27 mouse cellular contexts compared by ENCODE assay signal in the genomic region with DNA sequence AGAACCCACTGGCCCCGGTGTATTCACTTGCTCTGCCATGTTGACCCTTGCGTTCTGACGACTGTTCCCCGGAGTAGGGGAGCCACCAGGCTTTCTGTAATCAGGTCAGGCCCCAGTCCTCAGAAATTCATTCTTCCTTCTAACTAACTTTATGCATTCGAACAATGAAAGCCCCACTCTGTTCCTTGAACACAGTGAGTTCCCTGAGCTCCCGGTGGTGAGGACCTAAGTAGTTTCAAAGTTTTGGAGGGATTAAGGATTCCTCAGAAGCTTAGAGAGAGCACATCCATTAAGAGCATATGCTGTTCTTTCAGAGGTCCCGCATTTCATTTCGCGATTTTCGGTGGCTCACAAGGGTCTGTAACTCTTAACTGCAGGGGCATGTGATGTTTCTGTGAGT.
DNase-seq lines count a peak whose midpoint lies in the region; ATAC-seq lines count a peak whose summit lies in the region.
"Had no signal": no experiment of that assay in that cellular context is flagged by ENCODE, and none has a peak within 500 bp of the region (broad histone marks: within the 10 kb centered on the region; RNA-seq: fewer than 3 reads in every experiment).

No protein-coding gene starts in this region.

- H3K27me3 ChIP-seq in forebrain, embryonic 11.5 days (ENCODE audit: control insufficient read depth, insufficient read depth, low read length): no peaks in the 10 kb centered on the region
- no peaks in the 10 kb centered on the region for H3K27me3 ChIP-seq in forebrain, embryonic 15.5 days
- no peaks in the 10 kb centered on the region for H3K27me3 ChIP-seq in midbrain, embryonic 11.5 days (ENCODE audit: control insufficient read depth, insufficient read depth, low read length)
- no peaks in the 10 kb centered on the region for H3K27me3 ChIP-seq in midbrain, embryonic 14.5 days (ENCODE audit: control insufficient read depth, insufficient read depth, low read length)
- H3K27me3 ChIP-seq: CH12.LX; embryonic facial prominence, embryonic 13.5 days; embryonic facial prominence, embryonic 15.5 days; forebrain, embryonic 12.5 days; Patski had no signal

- WGBS in forebrain, embryonic 11.5 days: 19% methylated on average over 10 of the region's 10 CpGs
- WGBS in forebrain, embryonic 15.5 days: 14% methylated on average over 10 of the region's 10 CpGs
- WGBS in midbrain, embryonic 11.5 days: 17% methylated on average over 10 of the region's 10 CpGs
- 17% methylated on average over 10 of the region's 10 CpGs for WGBS in midbrain, embryonic 14.5 days

- no peak overlapping the region for H3K27ac ChIP-seq in forebrain, embryonic 11.5 days (ENCODE audit: low read depth, low read length)
- H3K27ac ChIP-seq in forebrain, embryonic 15.5 days (replicated peaks): no peak overlapping the region
- H3K27ac ChIP-seq in midbrain, embryonic 11.5 days (ENCODE audit: low read depth, low read length): no peak overlapping the region; the same call in 1 of the 2 replicates
- H3K27ac ChIP-seq in midbrain, embryonic 14.5 days (replicated peaks; ENCODE audit: low read depth, low read length): no peak overlapping the region
- H3K27ac ChIP-seq: embryonic facial prominence, embryonic 13.5 days; embryonic facial prominence, embryonic 15.5 days; forebrain, embryonic 12.5 days had no signal

- peak; percentile 30; the same call in 1 of the 2 replicates for ATAC-seq in forebrain, embryonic 11.5 days (replicated peaks; ENCODE audit: low FRiP score)
- no peak for ATAC-seq in forebrain, embryonic 15.5 days (replicated peaks)
- peak; percentile 50 for ATAC-seq in midbrain, embryonic 11.5 days (ENCODE audit: low FRiP score)
- no peak for ATAC-seq in midbrain, embryonic 14.5 days (ENCODE audit: low FRiP score, low TSS enrichment)
- ATAC-seq: activated CD4-positive, CD25-positive, alpha-beta regulatory T cell, adult 4 months; CD4-positive, CD25-positive, alpha-beta regulatory T cell, adult 4 months; forebrain, embryonic 14.5 days; Patski had no signal

- peak; percentile 4 for DNase-seq in embryo, embryonic 10 days (ENCODE audit: low spot score)
- no peak for DNase-seq in embryo, embryonic 10.5 days (ENCODE audit: low spot score)
- no peak for DNase-seq in forebrain, embryonic 11.5 days (ENCODE audit: low spot score)
- peak; percentile 85 for DNase-seq in midbrain, embryonic 11.5 days (ENCODE audit: low spot score, missing footprints)
- no peak for DNase-seq in midbrain, embryonic 14.5 days
- DNase-seq: adrenal gland, adult 8-10 months; adrenal gland, postnatal 14 days; adrenal gland, postnatal 36 days; B cell, adult 2 months; cerebellum, adult 11 months; cerebellum, adult 18-20 months; cerebellum, adult 8-10 months; cerebellum, adult 9-11 months; cerebellum, postnatal 14 days; cerebellum, postnatal 36 days; embryo, embryonic 11 days had no signal

- H3K4me1 ChIP-seq in forebrain, embryonic 11.5 days (replicated peaks; ENCODE audit: control insufficient read depth, insufficient read depth, low read length): no peaks in the 10 kb centered on the region
- no peaks in the 10 kb centered on the region for H3K4me1 ChIP-seq in forebrain, embryonic 15.5 days
- peaks cover 9% of the 10 kb centered on the region for H3K4me1 ChIP-seq in midbrain, embryonic 11.5 days (ENCODE audit: control insufficient read depth, insufficient read depth, low read length)
- H3K4me1 ChIP-seq in midbrain, embryonic 14.5 days (ENCODE audit: control insufficient read depth, insufficient read depth, low read length): no peaks in the 10 kb centered on the region
- H3K4me1 ChIP-seq: embryonic facial prominence, embryonic 13.5 days; embryonic facial prominence, embryonic 15.5 days had no signal

- no peak overlapping the region for H3K9ac ChIP-seq in forebrain, embryonic 11.5 days (ENCODE audit: low read length)
- H3K9ac ChIP-seq in forebrain, embryonic 15.5 days (replicated peaks): no peak overlapping the region
- no peak overlapping the region for H3K9ac ChIP-seq in midbrain, embryonic 11.5 days (ENCODE audit: low read length)
- no peak overlapping the region for H3K9ac ChIP-seq in midbrain, embryonic 14.5 days (replicated peaks; ENCODE audit: low read length)
- H3K9ac ChIP-seq: embryonic facial prominence, embryonic 13.5 days; embryonic facial prominence, embryonic 15.5 days; forebrain, embryonic 12.5 days had no signal

- no peaks in the 10 kb centered on the region for H3K36me3 ChIP-seq in forebrain, embryonic 11.5 days (ENCODE audit: control insufficient read depth, insufficient read depth, low read length)
- no peaks in the 10 kb centered on the region for H3K36me3 ChIP-seq in forebrain, embryonic 15.5 days
- H3K36me3 ChIP-seq in midbrain, embryonic 11.5 days (ENCODE audit: control insufficient read depth, insufficient read depth, low read length): peaks cover 2% of the 10 kb centered on the region; the same call in 1 of the 2 replicates
- no peaks in the 10 kb centered on the region for H3K36me3 ChIP-seq in midbrain, embryonic 14.5 days (ENCODE audit: control insufficient read depth, insufficient read depth, low read length)
- H3K36me3 ChIP-seq: forebrain, embryonic 12.5 days; G1E had no signal

- no peak overlapping the region for H3K4me3 ChIP-seq in forebrain, embryonic 11.5 days (ENCODE audit: low read depth, low read length)
- H3K4me3 ChIP-seq in forebrain, embryonic 15.5 days: no peak overlapping the region
- no peak overlapping the region for H3K4me3 ChIP-seq in midbrain, embryonic 11.5 days (ENCODE audit: low read depth, low read length)
- no peak overlapping the region for H3K4me3 ChIP-seq in midbrain, embryonic 14.5 days (replicated peaks; ENCODE audit: low read depth, low read length)
- H3K4me3 ChIP-seq: embryonic facial prominence, embryonic 13.5 days; embryonic facial prominence, embryonic 15.5 days; erythroblast, embryonic 14.5 days; forebrain, embryonic 12.5 days had no signal

- H3K4me2 ChIP-seq in forebrain, embryonic 11.5 days (ENCODE audit: low read depth, low read length, severe bottlenecking): no peak overlapping the region
- H3K4me2 ChIP-seq in forebrain, embryonic 15.5 days (replicated peaks): no peak overlapping the region
- no peak overlapping the region for H3K4me2 ChIP-seq in midbrain, embryonic 11.5 days
- H3K4me2 ChIP-seq in midbrain, embryonic 14.5 days (ENCODE audit: low read length): no peak overlapping the region
- H3K4me2 ChIP-seq: embryonic facial prominence, embryonic 13.5 days; embryonic facial prominence, embryonic 15.5 days; forebrain, embryonic 12.5 days had no signal

- H3K9me3 ChIP-seq in forebrain, embryonic 11.5 days (ENCODE audit: control insufficient read depth, low read length): no peaks in the 10 kb centered on the region
- H3K9me3 ChIP-seq in forebrain, embryonic 15.5 days: no peaks in the 10 kb centered on the region
- no peaks in the 10 kb centered on the region for H3K9me3 ChIP-seq in midbrain, embryonic 11.5 days (ENCODE audit: control insufficient read depth, low read length)
- no peaks in the 10 kb centered on the region for H3K9me3 ChIP-seq in midbrain, embryonic 14.5 days (ENCODE audit: control insufficient read depth, low read length)
- H3K9me3 ChIP-seq: embryonic facial prominence, embryonic 13.5 days; embryonic facial prominence, embryonic 15.5 days; forebrain, embryonic 12.5 days had no signal

Comparison
In these comparisons a context has a peak if more than half of its experiments do, and no peak if none do; other contexts are left out.
1. DNase-seq: peak in embryo, embryonic 10 days (single experiment) and midbrain, embryonic 11.5 days (single experiment); none in embryo, embryonic 10.5 days (single experiment), forebrain, embryonic 11.5 days (single experiment) and midbrain, embryonic 14.5 days (single experiment).
2. ATAC-seq: peak in forebrain, embryonic 11.5 days (single experiment) and midbrain, embryonic 11.5 days (single experiment); none in forebrain, embryonic 15.5 days (single experiment) and midbrain, embryonic 14.5 days (single experiment).